In genomic region chr9:21248326-21248725, GRCm38 (mm10) we compare ENCODE assay signal across 8 mouse cellular contexts. TPM values are rescaled to one million over a fixed set of nuclear protein-coding genes. Genes with fewer than 3 reads are reported as not detected.
A peak's percentile ranks its signal among the peaks of the same experiment; 100 is the strongest.
DNase-seq lines count a peak whose midpoint lies in the region; ATAC-seq and TF ChIP-seq lines count a peak whose summit lies in the region.

S1pr5 (minus strand) TSS chr9:21248443.

- ATAC-seq in megakaryocyte, adult 5-6 weeks (ENCODE audit: poor library complexity, severe bottlenecking) = peak; percentile 61
- ATAC-seq in inflammation-experienced regulatory T-cells, adult 6 months = no peak

- no peaks in the 10 kb centered on the region; the same call in 1 of the 2 replicates for H3K9me3 ChIP-seq in embryonic facial prominence, embryonic 10.5 days

- WGBS in embryonic facial prominence, embryonic 10.5 days = under 1% methylated on average over 30 of the region's 30 CpGs

- H3K27me3 ChIP-seq in embryonic facial prominence, embryonic 10.5 days (replicated peaks; ENCODE audit: low read depth, poor library complexity, severe bottlenecking) = peaks cover 99% of the 10 kb centered on the region

- no peaks in the 10 kb centered on the region for H3K36me3 ChIP-seq in embryonic facial prominence, embryonic 10.5 days (replicated peaks)

- intact Hi-C loops in left cerebral cortex, adult 2 months (cut with DNase I) = no loop called here
- intact Hi-C loops in left cerebral cortex, postnatal 14 days (cut with DNase I) = no loop called here
- intact Hi-C loops in left cerebral cortex, postnatal 36 days (cut with DNase I) = no loop called here

- no peak for TF ChIP-seq CTCF in left cerebral cortex, adult 2 months (IDR thresholded peaks at IDR 0.05)

- H3K4me1 ChIP-seq in embryonic facial prominence, embryonic 10.5 days = peaks cover 37% of the 10 kb centered on the region

- peak in 1 of 2 experiments; percentile 48 for DNase-seq in left cerebral cortex, adult 2 months (ENCODE audit: extremely low spot score in 1 of 2, low spot score in 2 of 2)
- no peak for DNase-seq in left cerebral cortex, postnatal 14 days (ENCODE audit: low spot score in 2 of 2)
- peak; percentile 49 for DNase-seq in embryonic facial prominence, embryonic 10.5 days (ENCODE audit: low spot score)
- DNase-seq in heart, postnatal 4 days = peak; percentile 55
- no peak for DNase-seq in layer of hippocampus, postnatal 25 days (ENCODE audit: extremely low spot score in 1 of 2, low spot score in 1 of 2)
- DNase-seq in left cerebral cortex, postnatal 36 days (ENCODE audit: low spot score in 2 of 2) = no peak

- H3K4me3 ChIP-seq in left cerebral cortex, adult 2 months = peak within 1 kb of the TSS; percentile 16
- peak within 1 kb of the TSS; percentile 43 for H3K4me3 ChIP-seq in embryonic facial prominence, embryonic 10.5 days

- peak within 1 kb of the TSS; percentile 69 for H3K27ac ChIP-seq in left cerebral cortex, adult 2 months
- no peak within 1 kb of the TSS for H3K27ac ChIP-seq in embryonic facial prominence, embryonic 10.5 days (replicated peaks)

RNA-seq across cellular contexts. Expression of gene S1pr5, which starts in this region (rescaled TPM):
- total RNA-seq in left cerebral cortex, adult 2 months (2021) = 1 to 10 TPM; 6.8 to 8.3 TPM
- 1 to 10 TPM; 3.4 to 5.2 TPM for total RNA-seq in left cerebral cortex, postnatal 14 days (2021)
- 0.22 TPM in 1 of 2 replicates, not detected in the other for polyA plus RNA-seq in embryonic facial prominence, embryonic 10.5 days (2016; fragmentation: Nextera tagmentation; extraction: Ambion mirVana)
- under 1 TPM; 0.17 to 0.29 TPM for total RNA-seq in heart, postnatal 4 days (2021)
- 10 to 100 TPM; 13.1 to 14.5 TPM for total RNA-seq in layer of hippocampus, postnatal 25 days (2021)
- 3.6 and 4.0 TPM in 2 replicates for total RNA-seq in megakaryocyte, adult 5-6 weeks (2015)
- 7.9 and 9.0 TPM in 2 replicates for total RNA-seq in megakaryocyte, adult 5-6 weeks (2017)
- under 1 TPM in 1 of 3 experiments, not detected in 2; 0.17 TPM for polyA plus RNA-seq in inflammation-experienced regulatory T-cells, adult 6 months (2017; shearing (Covaris generic))
- total RNA-seq in left cerebral cortex, postnatal 36 days (2021) = 10 to 100 TPM in 1 of 2 experiments, 1 to 10 TPM in 1; 6.6 to 14.2 TPM

Comparison
In these comparisons a context has a peak if more than half of its experiments do, and no peak if none do; other contexts are left out.
1. Peak in DNase-seq and H3K4me3 ChIP-seq in embryonic facial prominence, embryonic 10.5 days; RNA of the gene not detected or under 1 TPM.
2. Peak in DNase-seq in heart, postnatal 4 days; RNA of the gene not detected or under 1 TPM.